Mouse (Mus musculus) forebrain, postnatal 0 days (tissue): Measurements from ENCODE around the gene Hps4. TPM values are rescaled to one million over a fixed set of nuclear protein-coding genes. Genes with fewer than 3 reads are reported as not detected.

Experiments used
- ATAC-seq: fragments of 200-750 bp; cut with Nextera tagmentation; 2 replicates; pipeline ENCODE4 v1.8.0; 2017; ENCODE audit warnings: mild to moderate bottlenecking, moderate library complexity
- DNase-seq: peaks from one replicate; pipeline ENCODE4 v3.0.0-alpha.2; 2015
- H3K27ac ChIP-seq: fragments of 300-500 bp; sonication (generic); 2 replicates; pipeline ENCODE4 v1.5.1; 2014; ENCODE audit warnings: low read depth, mild to moderate bottlenecking, antibody characterized with exemption, low read length, moderate library complexity, mixed read lengths
- H3K27me3 ChIP-seq: fragments of 300-500 bp; sonication (generic); 2 replicates; pipeline ENCODE4 v1.6.1; 2014; ENCODE audit warnings: mild to moderate bottlenecking, low read length, mixed read lengths; ENCODE audit not compliant: insufficient read depth
- H3K36me3 ChIP-seq: fragments of 300-500 bp; sonication (generic); 2 replicates; pipeline ENCODE4 v1.6.1; 2014; ENCODE audit warnings: mild to moderate bottlenecking, moderate library complexity; ENCODE audit not compliant: insufficient read depth
- H3K4me1 ChIP-seq: fragments of 300-500 bp; sonication (generic); 2 replicates; pipeline ENCODE4 v1.6.1; 2014; ENCODE audit warnings: antibody characterized with exemption; ENCODE audit not compliant: insufficient read depth
- H3K4me2 ChIP-seq: fragments of 300-500 bp; sonication (generic); 2 replicates; pipeline ENCODE4 v1.6.1; 2014; ENCODE audit warnings: low read depth, mild to moderate bottlenecking, moderate library complexity
- H3K4me3 ChIP-seq: fragments of 300-500 bp; sonication (generic); 2 replicates; pipeline ENCODE4 v1.5.1; 2014; ENCODE audit warnings: low read depth, low read length, mixed read lengths
- H3K9ac ChIP-seq: fragments of 300-500 bp; sonication (generic); 2 replicates; pipeline ENCODE4 v1.6.1; 2014; ENCODE audit warnings: mild to moderate bottlenecking
- H3K9me3 ChIP-seq: fragments of 300-500 bp; sonication (generic); 2 replicates; pipeline ENCODE4 v1.6.1; 2016; ENCODE audit warnings: low read length
- CTCF ChIP-seq: sonication (generic); IDR thresholded peaks from 2 replicates; pipeline ENCODE4 v1.5.1; 2016; ENCODE audit warnings: antibody characterized with exemption, control low read depth, low read depth
- WGBS: fragments of 180-500 bp; shearing (Covaris S2); extraction: QIAGEN DNeasy Blood & Tissue Kit; methylation state at CpG from one replicate; pipeline ENCODE4 v1.1.7; 2014; 5-methylcytosine and 5-hydroxymethylcytosine counted together
- polyA plus RNA-seq: library from polyadenylated mRNA; unstranded; fragments of >200 nt; fragmentation: Nextera tagmentation; extraction: Ambion mirVana; gene quantifications from 2 replicates; pipeline ENCODE4 v1.2.1, GENCODE M21; 2015
- total RNA-seq: library from RNA; depleted of rRNA; stranded (reverse); fragments of >200 nt; gene quantifications from 2 replicates; pipeline ENCODE4 v1.2.3, GENCODE M21; 2014; rRNA removed

The Hps4 gene
- total RNA-seq = 24.6 and 25.4 TPM in 2 replicates
- polyA plus RNA-seq = 23.7 and 26.5 TPM in 2 replicates

- Histone ChIP-seq H3K4me2 (peak within 1 kb of the TSS; percentile 60), H3K27me3 (no peaks in the 10 kb centered on the region), H3K4me3 (peak within 1 kb of the TSS; percentile 90), H3K4me1 (peaks cover 7% of the 10 kb centered on the region; the same call in 1 of the 2 replicates), H3K36me3 (peaks cover 22% of the 10 kb centered on the region), H3K27ac (peak within 1 kb of the TSS; percentile 70), H3K9ac (peak within 1 kb of the TSS; percentile 83), H3K9me3 (no peaks in the 10 kb centered on the region)
- WGBS = 5% methylated on average over 59 of the region's 64 CpGs
- 0 out of 2 replicates have a peak, but pooled peaks have one; percentile 13 for TF ChIP-seq CTCF
- DNase-seq (peak; percentile 93), ATAC-seq (peak; percentile 91)
These were observed at the start of gene Hps4, which contains the start of gene Srrd for GRCm38 (mm10) chr5:112342463-112343204. Gene Hps4, plus strand, starts transcription at chr5:112343083. Gene Srrd, minus strand, starts transcription at chr5:112343040.

GRCm38 (mm10) chr5:112293800-112294199 lies 49.1 kb upstream of the Hps4 start:
- no peak for TF ChIP-seq CTCF
- Histone ChIP-seq H3K36me3 (no peaks in the 10 kb centered on the region), H3K4me1 (no peaks in the 10 kb centered on the region), H3K27ac (no peak overlapping the region), H3K9me3 (no peaks in the 10 kb centered on the region), H3K9ac (no peak overlapping the region), H3K27me3 (no peaks in the 10 kb centered on the region), H3K4me3 (no peak overlapping the region), H3K4me2 (no peak overlapping the region)
- 80% methylated on average over 2 of the region's 2 CpGs for WGBS
- DNase-seq (no peak), ATAC-seq (no peak)

- no peak for TF ChIP-seq CTCF
- Histone ChIP-seq H3K27me3 (no peaks in the 10 kb centered on the region), H3K9ac (no peak overlapping the region), H3K4me1 (no peaks in the 10 kb centered on the region), H3K9me3 (no peaks in the 10 kb centered on the region), H3K4me2 (no peak overlapping the region), H3K27ac (no peak overlapping the region), H3K36me3 (no peaks in the 10 kb centered on the region), H3K4me3 (no peak overlapping the region)
- 57% methylated on average over 4 of the region's 4 CpGs for WGBS
- DNase-seq = no peak
- ATAC-seq = no peak
These were observed 48.2 kb upstream of the Hps4 start for GRCm38 (mm10) chr5:112294696-112295095.

GRCm38 (mm10) chr5:112295162-112295561 lies 47.7 kb upstream of the Hps4 start:
- no peaks in the 10 kb centered on the region for H3K9me3 ChIP-seq
- no peaks in the 10 kb centered on the region for H3K27me3 ChIP-seq
- H3K4me3 ChIP-seq = no peak overlapping the region
- no peak for ATAC-seq
- no peak overlapping the region for H3K9ac ChIP-seq
- no peak for DNase-seq
- H3K4me1 ChIP-seq = no peaks in the 10 kb centered on the region
- H3K4me2 ChIP-seq = no peak overlapping the region
- no peaks in the 10 kb centered on the region for H3K36me3 ChIP-seq
- no peak for TF ChIP-seq CTCF
- 34% methylated on average over 8 of the region's 8 CpGs for WGBS
- H3K27ac ChIP-seq = no peak overlapping the region

- ATAC-seq (no peak), DNase-seq (no peak)
- 61% methylated on average over 8 of the region's 8 CpGs for WGBS
- no peak overlapping the region for H3K4me2 ChIP-seq
- H3K27ac ChIP-seq = no peak overlapping the region
- H3K36me3 ChIP-seq = no peaks in the 10 kb centered on the region
- H3K9me3 ChIP-seq = no peaks in the 10 kb centered on the region
- H3K4me3 ChIP-seq = no peak overlapping the region
- H3K4me1 ChIP-seq = no peaks in the 10 kb centered on the region
- no peaks in the 10 kb centered on the region for H3K27me3 ChIP-seq
- no peak for TF ChIP-seq CTCF
- no peak overlapping the region for H3K9ac ChIP-seq
These were observed 47.3 kb upstream of the Hps4 start for GRCm38 (mm10) chr5:112295564-112295963.

- Histone ChIP-seq H3K9ac (no peak overlapping the region), H3K27me3 (no peaks in the 10 kb centered on the region), H3K4me3 (no peak overlapping the region), H3K4me1 (no peaks in the 10 kb centered on the region), H3K27ac (no peak overlapping the region), H3K9me3 (no peaks in the 10 kb centered on the region), H3K4me2 (no peak overlapping the region), H3K36me3 (no peaks in the 10 kb centered on the region)
- ATAC-seq = no peak
- no peak for TF ChIP-seq CTCF
- 61% methylated on average over 6 of the region's 6 CpGs for WGBS
- no peak for DNase-seq
These were observed 46.3 kb upstream of the Hps4 start for GRCm38 (mm10) chr5:112296404-112297181.

- WGBS = 55% methylated on average over 2 of the region's 2 CpGs
These were observed 45.6 kb upstream of the Hps4 start for GRCm38 (mm10) chr5:112297257-112297656.

More at GRCm38 (mm10) chr5:112297257-112297656, 45.6 kb upstream of the Hps4 start:
- H3K27ac ChIP-seq = no peak overlapping the region
- H3K27me3 ChIP-seq = no peaks in the 10 kb centered on the region
- TF ChIP-seq CTCF = no peak
- H3K9me3 ChIP-seq = no peaks in the 10 kb centered on the region
- no peaks in the 10 kb centered on the region for H3K36me3 ChIP-seq
- no peaks in the 10 kb centered on the region for H3K4me1 ChIP-seq
- no peak overlapping the region for H3K9ac ChIP-seq
- DNase-seq = no peak
- H3K4me3 ChIP-seq = no peak overlapping the region
- ATAC-seq = peak; percentile 69
- no peak overlapping the region for H3K4me2 ChIP-seq
